Mouse (Mus musculus): ENCODE results near the gene Atg4a-ps.
"Not testable (repeated sequence)": the region's sequence is repeated elsewhere in the genome, so short reads cannot be mapped to it uniquely, and the experiment has no call there.

The Atg4a-ps gene

GRCm38 (mm10) chr3:103645968-103646367, at the start of gene Atg4a-ps:
Atg4a-ps (minus strand) TSS chr3:103646068.
- DNase-seq (ENCODE audit: low spot score): not testable (repeated sequence)

- DNase-seq (ENCODE audit: low spot score): no peak
Observed at GRCm38 (mm10) chr3:103695556-103695955, 49.7 kb upstream of the Atg4a-ps start.

GRCm38 (mm10) chr3:103690506-103690905, 44.6 kb upstream of the Atg4a-ps start:
- no peak for DNase-seq (ENCODE audit: low spot score)

GRCm38 (mm10) chr3:103689043-103689442, 43.2 kb upstream of the Atg4a-ps start:
- DNase-seq (ENCODE audit: low spot score): no peak

- no peak for DNase-seq (ENCODE audit: low spot score)
Observed at GRCm38 (mm10) chr3:103683966-103684319, 38.1 kb upstream of the Atg4a-ps start.

GRCm38 (mm10) chr3:103683234-103683965, 37.5 kb upstream of the Atg4a-ps start:
- no peak for DNase-seq (ENCODE audit: low spot score)

GRCm38 (mm10) chr3:103682473-103682872, 36.6 kb upstream of the Atg4a-ps start:
- DNase-seq (ENCODE audit: low spot score): no peak

GRCm38 (mm10) chr3:103678811-103679210, 32.9 kb upstream of the Atg4a-ps start:
- no peak for DNase-seq (ENCODE audit: low spot score)

- DNase-seq (ENCODE audit: low spot score): no peak
Observed at GRCm38 (mm10) chr3:103672716-103673115, 26.8 kb upstream of the Atg4a-ps start.

GRCm38 (mm10) chr3:103672113-103672512, 26.2 kb upstream of the Atg4a-ps start:
- DNase-seq (ENCODE audit: low spot score): no peak

GRCm38 (mm10) chr3:103663385-103663784, 17.5 kb upstream of the Atg4a-ps start:
- DNase-seq (ENCODE audit: low spot score): no peak

- DNase-seq (ENCODE audit: low spot score): no peak
Observed at GRCm38 (mm10) chr3:103661714-103662113, 15.8 kb upstream of the Atg4a-ps start.

- DNase-seq (ENCODE audit: low spot score): no peak
Observed at GRCm38 (mm10) chr3:103660012-103660411, 14.1 kb upstream of the Atg4a-ps start.

GRCm38 (mm10) chr3:103650406-103650805, 4.5 kb upstream of the Atg4a-ps start:
- DNase-seq (ENCODE audit: low spot score): no peak

- DNase-seq (ENCODE audit: low spot score): no peak
Observed at GRCm38 (mm10) chr3:103649716-103650115, 3.8 kb upstream of the Atg4a-ps start.

- DNase-seq (ENCODE audit: low spot score): no peak
Observed at GRCm38 (mm10) chr3:103648486-103648885, 2.6 kb upstream of the Atg4a-ps start.

GRCm38 (mm10) chr3:103647164-103647867, 1.4 kb upstream of the Atg4a-ps start:
- DNase-seq (ENCODE audit: low spot score): no peak

- no peak for DNase-seq (ENCODE audit: low spot score)
Observed at GRCm38 (mm10) chr3:103641301-103641700, 4.6 kb downstream of the Atg4a-ps start.

GRCm38 (mm10) chr3:103640226-103640803, 5.6 kb downstream of the Atg4a-ps start:
- DNase-seq (ENCODE audit: low spot score): no peak

- DNase-seq (ENCODE audit: low spot score): no peak
Observed at GRCm38 (mm10) chr3:103637641-103638040, 8.2 kb downstream of the Atg4a-ps start.

GRCm38 (mm10) chr3:103634256-103634655, 11.6 kb downstream of the Atg4a-ps start:
- DNase-seq (ENCODE audit: low spot score): no peak

GRCm38 (mm10) chr3:103633831-103634230, 12.0 kb downstream of the Atg4a-ps start:
- DNase-seq (ENCODE audit: low spot score): no peak

- DNase-seq (ENCODE audit: low spot score): no peak
Observed at GRCm38 (mm10) chr3:103633124-103633523, 12.7 kb downstream of the Atg4a-ps start.

All from urinary bladder, postnatal 10 days (tissue).